Mouse (Mus musculus) cerebellum, adult 2 months (tissue): Measurements from ENCODE around the gene Hnf1a.

ENCODE experiments used
- CTCF ChIP-seq: fragments of 200-500 bp; IDR thresholded peaks from 2 replicates; pipeline ENCODE4 v1.5.1; 2011; ENCODE audit warnings: low read depth, mild to moderate bottlenecking, control low read depth, low read length, moderate library complexity, borderline replicate concordance; ENCODE audit not compliant: insufficient read depth
- POLR2A ChIP-seq: fragments of 200-500 bp; IDR thresholded peaks from 2 replicates; pipeline ENCODE4 v1.6.1; 2011; ENCODE audit warnings: low read length, control low read depth, borderline replicate concordance; ENCODE audit not compliant: insufficient read depth

DNA sequence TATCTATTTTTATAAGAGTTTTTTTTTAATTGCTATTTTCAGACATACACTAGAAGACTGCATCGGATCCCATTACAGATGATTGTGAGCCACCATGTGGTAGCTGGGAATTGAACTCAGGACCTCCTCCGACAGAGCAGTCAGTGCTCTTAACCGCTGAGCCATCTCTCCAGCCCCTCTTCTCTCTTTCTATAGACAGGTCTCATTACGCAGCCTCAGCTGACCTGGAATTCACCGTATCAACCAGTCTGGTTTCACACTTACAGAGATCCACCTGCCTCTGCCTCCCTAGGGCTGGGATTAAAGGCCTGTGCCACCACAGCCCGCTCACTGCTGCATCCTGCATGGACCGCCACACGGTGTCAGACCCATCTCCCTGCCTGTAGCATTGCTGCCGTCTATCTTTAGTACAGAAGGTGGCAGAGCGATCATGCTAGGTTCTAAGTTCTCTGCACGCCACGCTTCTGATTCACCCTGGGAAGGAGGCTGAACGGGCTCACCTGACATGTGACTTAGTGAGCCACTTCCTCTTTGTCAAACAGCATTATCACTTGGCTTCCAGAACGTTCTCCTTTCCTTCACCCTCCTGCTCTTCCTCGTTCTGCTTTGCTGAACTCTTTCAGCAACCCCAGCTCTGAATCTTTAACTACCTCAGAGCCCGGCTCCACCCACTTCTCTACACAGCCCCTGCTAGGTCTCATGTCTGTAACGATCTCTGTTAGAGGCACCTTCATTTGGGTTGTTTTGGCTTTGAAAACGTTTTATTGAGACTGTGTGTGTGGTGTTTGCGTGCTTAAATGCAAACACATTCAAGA lies 49.1 kb downstream of the Hnf1a start:
- TF ChIP-seq CTCF (no peak), POLR2A (no peak)
